Mouse (Mus musculus) lung, postnatal 0 days (tissue): ENCODE data around the gene Ifi35. TPM values are rescaled to one million over a fixed set of nuclear protein-coding genes. Genes with fewer than 3 reads are reported as not detected.

Source experiments
- ATAC-seq: fragments of 200-750 bp; cut with Nextera tagmentation; 2 replicates; pipeline ENCODE4 v1.8.0; 2017; ENCODE audit warnings: moderate library complexity
- DNase-seq: peaks from one replicate; pipeline ENCODE4 v3.0.0-alpha.2; 2016; ENCODE audit warnings: low spot score
- H3K27ac ChIP-seq: fragments of 300-500 bp; sonication (generic); 2 replicates; pipeline ENCODE4 v1.5.1; 2014; ENCODE audit warnings: antibody characterized with exemption, mild to moderate bottlenecking, low read length, mixed read lengths
- H3K27me3 ChIP-seq: fragments of 300-500 bp; sonication (generic); replicated peaks from 2 replicates; pipeline ENCODE4 v1.6.1; 2014; ENCODE audit warnings: low read length, mixed read lengths; ENCODE audit not compliant: insufficient read depth
- H3K36me3 ChIP-seq: fragments of 300-500 bp; sonication (generic); 2 replicates; pipeline ENCODE4 v1.6.1; 2014; ENCODE audit warnings: low read length, mixed read lengths; ENCODE audit not compliant: insufficient read depth
- H3K4me1 ChIP-seq: fragments of 300-500 bp; sonication (generic); 2 replicates; pipeline ENCODE4 v1.6.1; 2014; ENCODE audit warnings: antibody characterized with exemption, low read depth, low read length, mixed read lengths; ENCODE audit not compliant: insufficient read depth
- H3K4me2 ChIP-seq: fragments of 300-500 bp; sonication (generic); replicated peaks from 2 replicates; pipeline ENCODE4 v1.6.1; 2014; ENCODE audit warnings: low read depth, mild to moderate bottlenecking, low read length, moderate library complexity, mixed read lengths
- H3K4me3 ChIP-seq: fragments of 300-500 bp; sonication (generic); 2 replicates; pipeline ENCODE4 v1.5.1; 2014; ENCODE audit warnings: low read depth, low read length
- H3K9ac ChIP-seq: fragments of 300-500 bp; sonication (generic); replicated peaks from 2 replicates; pipeline ENCODE4 v1.6.1; 2014; ENCODE audit warnings: low read depth, mild to moderate bottlenecking
- H3K9me3 ChIP-seq: fragments of 300-500 bp; sonication (generic); 2 replicates; pipeline ENCODE4 v1.6.1; 2016; ENCODE audit warnings: low read length, mixed read lengths
- CTCF ChIP-seq: IDR thresholded peaks from 2 replicates; pipeline ENCODE4 v1.5.1; 2016; ENCODE audit warnings: antibody characterized with exemption, mild to moderate bottlenecking
- EP300 ChIP-seq: IDR thresholded peaks from 2 replicates; pipeline ENCODE4 v1.6.1; 2016; ENCODE audit warnings: antibody characterized with exemption, mild to moderate bottlenecking, control low read depth
- WGBS: fragments of 180-500 bp; shearing (Covaris S2); extraction: QIAGEN DNeasy Blood & Tissue Kit; methylation state at CpG from one replicate; pipeline ENCODE4 v1.1.7; 2014; 5-methylcytosine and 5-hydroxymethylcytosine counted together
- polyA plus RNA-seq: library from polyadenylated mRNA; unstranded; fragments of >200 nt; fragmentation: Nextera tagmentation; extraction: Ambion mirVana; gene quantifications from 2 replicates; pipeline ENCODE4 v1.2.1, GENCODE M21; 2015

Ifi35 gene
- polyA plus RNA-seq = 48.1 and 50.6 TPM in 2 replicates

DNA sequence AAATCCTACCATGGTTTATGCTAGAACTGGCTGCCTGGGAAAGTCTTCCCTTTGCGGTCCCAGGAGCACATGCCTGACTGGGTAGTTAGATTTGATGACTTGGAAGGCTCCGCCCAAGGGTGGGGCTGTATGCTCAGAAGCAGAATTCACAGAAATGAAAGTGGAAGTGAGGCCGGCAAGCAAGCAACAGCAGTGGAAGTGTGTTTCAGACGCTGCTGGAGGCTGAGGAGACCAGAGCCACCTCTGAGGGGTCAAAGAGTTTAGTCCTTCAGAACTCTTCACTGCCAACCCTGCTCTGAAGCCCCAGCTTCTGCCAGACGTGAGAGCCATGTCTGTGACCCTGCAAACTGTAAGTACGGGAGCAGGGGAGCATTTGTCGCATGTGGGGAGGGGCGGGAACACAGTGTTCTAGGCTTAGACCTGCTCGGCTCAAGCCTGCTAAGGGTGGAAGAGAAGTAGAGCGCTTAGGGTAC is at the start of gene Ifi35:
Gene Ifi35, plus strand, starts transcription at position 134 of the 473 bp plus-strand sequence.
- Histone ChIP-seq H3K4me2 (peak within 1 kb of the TSS; percentile 50), H3K9me3 (no peaks in the 10 kb centered on the region), H3K36me3 (peaks cover 14% of the 10 kb centered on the region; the same call in 1 of the 2 replicates), H3K27ac (peak within 1 kb of the TSS; percentile 91), H3K9ac (peak within 1 kb of the TSS; percentile 46), H3K4me3 (peak within 1 kb of the TSS; percentile 52), H3K27me3 (no peaks in the 10 kb centered on the region), H3K4me1 (peaks cover 9% of the 10 kb centered on the region; the same call in 1 of the 2 replicates)
- peak; percentile 97 for DNase-seq
- ATAC-seq = peak; percentile 93
- peak; percentile 40; the same call in 1 of the 2 replicates for TF ChIP-seq EP300
- 0 out of 2 replicates have a peak, but pooled peaks have one; percentile 6 for TF ChIP-seq CTCF
- WGBS = 8% methylated on average over 10 of the region's 10 CpGs

DNA sequence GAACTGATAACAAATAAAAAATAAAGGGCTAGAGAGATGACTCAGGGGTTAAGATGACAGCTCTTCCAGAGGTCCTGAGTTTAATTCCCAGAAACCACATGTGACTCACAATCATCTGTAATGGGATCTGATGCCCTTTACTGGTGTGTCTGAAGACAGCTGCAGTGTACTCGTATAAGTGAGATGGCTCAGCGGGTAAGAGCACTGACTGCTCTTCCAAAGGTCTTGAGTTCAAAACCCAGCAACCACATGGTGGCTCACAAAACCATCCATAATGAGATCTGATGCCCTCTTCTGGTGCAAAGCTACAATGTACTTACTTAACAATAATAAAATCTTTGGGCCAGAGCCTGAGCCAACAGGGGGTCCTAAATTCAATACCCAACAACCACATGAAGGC is 32.9 kb upstream of the Ifi35 start:
- Histone ChIP-seq H3K4me2 (no peak overlapping the region), H3K9me3 (no peaks in the 10 kb centered on the region), H3K27me3 (no peaks in the 10 kb centered on the region), H3K4me1 (peaks cover 5% of the 10 kb centered on the region), H3K36me3 (peaks cover 3% of the 10 kb centered on the region; the same call in 1 of the 2 replicates), H3K27ac (no peak overlapping the region), H3K9ac (no peak overlapping the region), H3K4me3 (no peak overlapping the region)
- no peak for DNase-seq
- 81% methylated on average over 2 of the region's 2 CpGs for WGBS
- no peak for ATAC-seq
- TF ChIP-seq EP300 = no peak
- peak; percentile 9; the same call in 1 of the 2 replicates for TF ChIP-seq CTCF

DNA sequence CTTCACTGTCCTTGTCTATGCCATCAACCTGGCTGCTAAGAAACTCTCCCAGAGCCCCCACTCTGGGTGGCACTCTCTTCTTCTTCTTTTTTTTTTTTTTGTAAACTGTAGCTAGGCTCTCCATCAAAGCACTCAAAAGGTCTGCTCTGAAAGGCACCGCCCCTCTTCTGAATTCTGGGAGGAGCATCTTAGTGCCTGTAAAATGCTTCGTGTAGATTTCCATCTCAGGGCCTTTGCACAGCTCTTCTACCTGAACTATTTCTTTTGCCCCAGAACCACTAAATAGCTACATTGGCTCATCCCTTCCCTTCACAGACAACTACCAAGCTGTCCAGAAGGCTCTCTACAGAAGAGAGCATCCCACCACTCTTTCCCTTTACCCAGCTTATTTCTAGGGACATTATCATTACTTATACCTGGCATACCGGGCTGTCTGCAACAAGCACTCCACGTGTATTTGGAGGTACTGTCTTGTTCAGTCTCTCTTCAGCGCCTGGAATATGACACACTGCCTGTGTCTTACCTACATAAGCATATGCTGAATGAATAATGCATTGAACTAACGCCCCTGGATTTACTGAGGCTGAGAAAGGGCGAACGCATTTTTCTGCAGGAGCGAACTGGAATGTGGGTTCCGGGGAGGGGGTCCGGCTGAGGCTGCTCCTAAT is 31.6 kb upstream of the Ifi35 start:
- no peaks in the 10 kb centered on the region for H3K9me3 ChIP-seq
- no peak for DNase-seq
- TF ChIP-seq CTCF (no peak), EP300 (no peak)
- H3K27me3 ChIP-seq = no peaks in the 10 kb centered on the region
- peak overlapping the region; percentile 83 for H3K4me2 ChIP-seq
- WGBS = 4% methylated on average over 11 of the region's 11 CpGs
- H3K36me3 ChIP-seq = peaks cover 2% of the 10 kb centered on the region; the same call in 1 of the 2 replicates
- peak overlapping the region; percentile 81 for H3K4me3 ChIP-seq
- peak overlapping the region; percentile 79 for H3K9ac ChIP-seq
- H3K27ac ChIP-seq = peak overlapping the region; percentile 62; the same call in 1 of the 2 replicates
- ATAC-seq = no peak
- peaks cover 5% of the 10 kb centered on the region for H3K4me1 ChIP-seq

DNA sequence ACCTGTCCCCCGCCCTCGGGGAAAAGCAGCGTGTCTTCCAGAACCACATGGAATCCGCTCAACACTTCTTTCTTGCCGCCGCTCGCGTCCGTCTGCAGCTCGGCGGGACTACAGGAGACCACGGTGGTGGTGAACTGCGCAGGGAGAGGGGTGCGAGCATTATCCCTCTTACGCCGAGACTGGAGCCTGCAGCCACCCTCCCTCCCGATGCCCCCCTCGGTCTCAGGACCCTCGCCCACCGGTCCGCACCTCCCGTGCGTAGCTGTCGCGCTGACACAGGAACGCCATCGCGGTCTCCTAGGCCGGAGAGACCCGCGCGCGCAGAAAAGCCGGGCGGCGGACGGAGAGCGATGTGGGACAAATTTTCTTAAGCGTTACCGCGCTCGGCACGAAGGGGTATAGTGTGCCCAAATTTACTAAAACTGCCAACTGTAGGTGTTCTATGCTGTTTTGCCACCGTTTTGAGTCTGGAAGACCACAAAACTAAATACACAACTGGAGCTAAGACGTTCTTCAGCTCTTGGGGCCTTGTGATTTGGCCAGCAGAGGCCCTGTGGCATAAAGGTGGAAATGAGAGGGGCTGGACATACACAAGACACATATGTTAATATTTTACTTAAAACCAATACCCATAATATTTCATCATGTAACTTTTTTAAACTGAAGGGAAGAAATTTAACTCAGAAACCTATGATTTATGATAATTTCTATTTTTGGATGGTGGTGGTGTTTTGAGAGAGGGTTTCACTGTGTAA is 30.9 kb upstream of the Ifi35 start, which contains the start of gene Aarsd1:
Gene Aarsd1, minus strand, starts transcription at position 515 of the 755 bp plus-strand sequence.
- Histone ChIP-seq H3K9ac (peak within 1 kb of the TSS; percentile 79), H3K4me1 (peaks cover 5% of the 10 kb centered on the region), H3K36me3 (no peaks in the 10 kb centered on the region; the same call in 1 of the 2 replicates), H3K27me3 (no peaks in the 10 kb centered on the region), H3K4me3 (peak within 1 kb of the TSS; percentile 81), H3K9me3 (no peaks in the 10 kb centered on the region), H3K4me2 (peak within 1 kb of the TSS; percentile 83), H3K27ac (peak within 1 kb of the TSS; percentile 62; the same call in 1 of the 2 replicates)
- WGBS = under 1% methylated on average over 45 of the region's 45 CpGs
- peak; percentile 83 for DNase-seq
- peak; percentile 88 for ATAC-seq
- TF ChIP-seq EP300 (no peak), CTCF (no peak; the same call in 1 of the 2 replicates)

DNA sequence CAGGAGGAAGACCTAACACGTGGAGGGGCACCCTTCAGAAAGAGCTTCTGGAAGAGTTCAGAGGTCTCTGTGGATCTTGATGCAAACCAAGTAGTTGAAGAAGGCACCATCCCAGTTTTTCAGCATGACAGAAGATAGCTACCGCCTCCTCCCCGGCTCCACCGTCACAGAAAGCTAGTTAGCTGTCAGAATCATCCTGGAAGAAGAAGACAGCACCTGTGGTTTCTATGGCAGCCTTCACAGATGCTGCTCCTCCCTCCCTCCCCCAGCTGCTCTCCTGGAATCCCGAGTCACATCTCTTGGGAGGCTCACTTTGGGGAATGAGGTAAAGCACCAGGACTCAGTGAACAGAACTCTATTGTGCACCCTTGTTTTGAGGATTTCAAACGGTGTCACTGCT is 29.2 kb upstream of the Ifi35 start:
- Histone ChIP-seq H3K4me1 (peaks cover 6% of the 10 kb centered on the region), H3K9me3 (no peaks in the 10 kb centered on the region), H3K27ac (no peak overlapping the region), H3K4me2 (no peak overlapping the region), H3K4me3 (no peak overlapping the region), H3K9ac (no peak overlapping the region), H3K27me3 (no peaks in the 10 kb centered on the region), H3K36me3 (no peaks in the 10 kb centered on the region)
- TF ChIP-seq EP300 (no peak), CTCF (no peak)
- 60% methylated on average over 6 of the region's 6 CpGs for WGBS
- DNase-seq = no peak
- no peak for ATAC-seq

DNA sequence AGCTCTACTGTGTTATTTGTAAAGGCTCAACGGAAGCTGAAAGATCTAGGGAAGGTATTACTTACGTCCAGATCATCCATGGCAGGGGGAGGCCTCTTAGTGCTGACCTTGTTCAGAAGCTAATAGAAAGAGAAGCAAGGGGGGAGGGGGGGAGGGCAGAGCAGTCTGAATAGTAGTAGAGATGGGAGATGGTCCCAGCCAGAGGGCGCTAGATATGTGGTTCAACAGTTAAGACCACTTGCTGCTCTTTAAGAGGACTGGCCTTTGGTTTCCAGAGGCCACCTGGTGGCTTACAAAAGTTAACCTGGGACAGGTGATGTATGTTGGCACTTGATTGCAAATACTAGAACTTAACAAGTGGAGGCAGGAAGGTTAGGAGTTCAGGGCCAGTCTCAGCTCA is 28.6 kb upstream of the Ifi35 start:
- Histone ChIP-seq H3K4me1 (peaks cover 10% of the 10 kb centered on the region), H3K4me2 (no peak overlapping the region), H3K9me3 (no peaks in the 10 kb centered on the region), H3K4me3 (no peak overlapping the region), H3K36me3 (no peaks in the 10 kb centered on the region), H3K27me3 (no peaks in the 10 kb centered on the region), H3K9ac (no peak overlapping the region), H3K27ac (no peak overlapping the region)
- 37% methylated on average over 3 of the region's 3 CpGs for WGBS
- TF ChIP-seq CTCF = peak; percentile 45; the same call in 1 of the 2 replicates
- no peak for TF ChIP-seq EP300
- ATAC-seq (no peak), DNase-seq (peak; percentile 14)
